Mouse (Mus musculus) sigmoid colon, adult 10 weeks (tissue): ENCODE data around the gene Pramef25. TPM values are rescaled to one million over a fixed set of nuclear protein-coding genes. Genes with fewer than 3 reads are reported as not detected.

Experiments used
- polyA plus RNA-seq: library from polyadenylated mRNA; stranded (reverse); fragments of 350-450 nt; fragmentation: Illumina TruSeq; extraction: RNeasy Lipid Tissue Mini Kit (QIAGEN cat#74804); gene quantifications from one replicate; pipeline ENCODE4 v1.2.3, GENCODE M21; 2014; ENCODE audit warnings: low read depth, low replicate concordance

Pramef25 gene
- polyA plus RNA-seq, result not detected

GRCm38 (mm10) chr4:143950916-143951315 is at the start of gene Pramef25:
Pramef25 (minus strand) TSS chr4:143951016.

GRCm38 (mm10) chr4:143994269-143994668 is 43.5 kb upstream of the Pramef25 start, which contains the start of gene Pramef17:
Pramef17 (minus strand) TSS chr4:143994369.

GRCm38 (mm10) chr4:143966850-143967249 is 16.0 kb upstream of the Pramef25 start, which contains the start of gene Gm13101:
Gm13101 (minus strand) TSS chr4:143966950.

GRCm38 (mm10) chr4:143900280-143900679 is 50.5 kb downstream of the Pramef25 start, which contains the start of gene Pramef6:
Pramef6 (minus strand) TSS chr4:143900380.

Other genes starting within 250 kb of the Pramef25 start
- gene Gm13089, start 248.3 kb downstream of the Pramef25 start, polyA plus RNA-seq, result not detected
- gene Gm13078, start 231.6 kb downstream of the Pramef25 start, polyA plus RNA-seq, result not detected
- not detected for gene Gm13023, start 161.7 kb downstream of the Pramef25 start, polyA plus RNA-seq
- gene Gm13084, start 134.9 kb downstream of the Pramef25 start, polyA plus RNA-seq, result not detected
- not detected for gene Gm13103, start 104.5 kb downstream of the Pramef25 start, polyA plus RNA-seq
- gene Pramef6, start 50.6 kb downstream of the Pramef25 start, polyA plus RNA-seq, result not detected
- not detected for gene Gm13101, start 15.9 kb upstream of the Pramef25 start, polyA plus RNA-seq
- not detected for gene Pramef17, start 43.4 kb upstream of the Pramef25 start, polyA plus RNA-seq
- not detected for gene Pramel4, start 108.1 kb upstream of the Pramef25 start, polyA plus RNA-seq
- not detected for gene Gm13102, start 155.5 kb upstream of the Pramef25 start, polyA plus RNA-seq
- not detected for gene Oog3, start 211.6 kb upstream of the Pramef25 start, polyA plus RNA-seq
- gene Oog2, start 239.7 kb upstream of the Pramef25 start, polyA plus RNA-seq, result not detected